Mouse (Mus musculus) heart, embryonic 11.5 days (tissue): ENCODE data around the gene Lnpep. TPM values are rescaled to one million over a fixed set of nuclear protein-coding genes. Genes with fewer than 3 reads are reported as not detected.

Source experiments
- ATAC-seq: fragments of 200-750 bp; cut with Nextera tagmentation; replicated peaks from 2 replicates; pipeline ENCODE4 v1.8.0; 2017; ENCODE audit warnings: moderate library complexity; ENCODE audit not compliant: insufficient number of reproducible peaks, low FRiP score, low TSS enrichment
- H3K27ac ChIP-seq: fragments of 300-500 bp; sonication (generic); 2 replicates; pipeline ENCODE4 v1.5.1; 2014; ENCODE audit warnings: mild to moderate bottlenecking, low read depth, low read length
- H3K27me3 ChIP-seq: fragments of 300-500 bp; sonication (generic); 2 replicates; pipeline ENCODE4 v1.6.1; 2014; ENCODE audit warnings: mild to moderate bottlenecking, low read length, mixed read lengths; ENCODE audit not compliant: control insufficient read depth, insufficient read depth
- H3K36me3 ChIP-seq: fragments of 300-500 bp; sonication (generic); 2 replicates; pipeline ENCODE4 v1.6.1; 2014; ENCODE audit warnings: mild to moderate bottlenecking, low read length, moderate library complexity, mixed read lengths; ENCODE audit not compliant: control insufficient read depth, insufficient read depth
- H3K4me1 ChIP-seq: fragments of 300-500 bp; sonication (generic); 2 replicates; pipeline ENCODE4 v1.6.1; 2014; ENCODE audit warnings: low read length; ENCODE audit not compliant: control insufficient read depth, insufficient read depth
- H3K4me2 ChIP-seq: fragments of 300-500 bp; sonication (generic); 2 replicates; pipeline ENCODE4 v1.6.1; 2014; ENCODE audit warnings: mild to moderate bottlenecking, moderate library complexity
- H3K4me3 ChIP-seq: fragments of 300-500 bp; sonication (generic); 2 replicates; pipeline ENCODE4 v1.5.1; 2014; ENCODE audit warnings: low read depth, low read length
- H3K9ac ChIP-seq: fragments of 300-500 bp; sonication (generic); 2 replicates; pipeline ENCODE4 v1.6.1; 2014; ENCODE audit warnings: mild to moderate bottlenecking, low read depth, low read length, moderate library complexity
- H3K9me3 ChIP-seq: fragments of 300-500 bp; sonication (generic); replicated peaks from 2 replicates; pipeline ENCODE4 v1.6.1; 2016; ENCODE audit warnings: low read length; ENCODE audit not compliant: control insufficient read depth
- WGBS: fragments of 180-500 bp; shearing (Covaris S2); extraction: QIAGEN DNeasy Blood & Tissue Kit; methylation state at CpG from one replicate; pipeline ENCODE4 v1.1.7; 2014; ENCODE audit not compliant: insufficient replicate concordance; 5-methylcytosine and 5-hydroxymethylcytosine counted together
- polyA plus RNA-seq: library from polyadenylated mRNA; unstranded; fragments of >200 nt; fragmentation: Nextera tagmentation; extraction: Ambion mirVana; gene quantifications from 2 replicates; pipeline ENCODE4 v1.2.1, GENCODE M21; 2014

Gene Lnpep
- polyA plus RNA-seq, result 8.9 and 12.7 TPM in 2 replicates

- WGBS, result 0% methylated on average over 43 of the region's 44 CpGs
- Histone ChIP-seq H3K4me2 (peak within 1 kb of the TSS; percentile 79), H3K9me3 (no peaks in the 10 kb centered on the region), H3K4me1 (peaks cover 6% of the 10 kb centered on the region; the same call in 1 of the 2 replicates), H3K27me3 (no peaks in the 10 kb centered on the region), H3K36me3 (no peaks in the 10 kb centered on the region), H3K4me3 (peak within 1 kb of the TSS; percentile 99), H3K27ac (peak within 1 kb of the TSS; percentile 100), H3K9ac (peak within 1 kb of the TSS; percentile 97)
- peak; percentile 91 for ATAC-seq
Observed at GRCm38 (mm10) chr17:17624957-17625586, at the start of gene Lnpep. Gene Lnpep (minus strand): TSS chr17:17625050.

- Histone ChIP-seq H3K27ac (no peak overlapping the region), H3K9me3 (no peaks in the 10 kb centered on the region), H3K9ac (no peak overlapping the region), H3K27me3 (no peaks in the 10 kb centered on the region), H3K4me1 (0 out of 2 replicates have a peak, but pooled peaks cover 5% of the 10 kb centered on the region), H3K4me3 (no peak overlapping the region), H3K36me3 (no peaks in the 10 kb centered on the region), H3K4me2 (no peak overlapping the region)
- ATAC-seq, result no peak
- WGBS, result 37% methylated on average over 2 of the region's 2 CpGs
Observed at GRCm38 (mm10) chr17:17655829-17656176, 31.0 kb upstream of the Lnpep start.

- no peaks in the 10 kb centered on the region for H3K27me3 ChIP-seq
- H3K4me2 ChIP-seq, result peak overlapping the region; percentile 49
- peak overlapping the region; percentile 11; the same call in 1 of the 2 replicates for H3K4me3 ChIP-seq
- WGBS, result 15% methylated on average over 10 of the region's 10 CpGs
- no peak for ATAC-seq
- no peaks in the 10 kb centered on the region for H3K36me3 ChIP-seq
- 0 out of 2 replicates have a peak overlapping the region, but pooled peaks have one; percentile 18 for H3K9ac ChIP-seq
- no peaks in the 10 kb centered on the region for H3K9me3 ChIP-seq
- 0 out of 2 replicates have a peak, but pooled peaks cover 5% of the 10 kb centered on the region for H3K4me1 ChIP-seq
- no peak overlapping the region for H3K27ac ChIP-seq
Observed at GRCm38 (mm10) chr17:17654997-17655828, 30.4 kb upstream of the Lnpep start.

GRCm38 (mm10) chr17:17652570-17652969 lies 27.7 kb upstream of the Lnpep start:
- H3K36me3 ChIP-seq, result no peaks in the 10 kb centered on the region
- no peaks in the 10 kb centered on the region for H3K27me3 ChIP-seq
- no peak overlapping the region for H3K4me2 ChIP-seq
- no peak overlapping the region for H3K4me3 ChIP-seq
- WGBS, result 78% methylated on average over 4 of the region's 4 CpGs
- 0 out of 2 replicates have a peak, but pooled peaks cover 5% of the 10 kb centered on the region for H3K4me1 ChIP-seq
- H3K9ac ChIP-seq, result no peak overlapping the region
- no peak for ATAC-seq
- no peaks in the 10 kb centered on the region for H3K9me3 ChIP-seq
- no peak overlapping the region for H3K27ac ChIP-seq

GRCm38 (mm10) chr17:17645738-17646137 lies 20.9 kb upstream of the Lnpep start:
- no peak overlapping the region for H3K27ac ChIP-seq
- no peak for ATAC-seq
- no peaks in the 10 kb centered on the region for H3K27me3 ChIP-seq
- no peaks in the 10 kb centered on the region for H3K9me3 ChIP-seq
- H3K36me3 ChIP-seq, result no peaks in the 10 kb centered on the region
- no peaks in the 10 kb centered on the region for H3K4me1 ChIP-seq
- no peak overlapping the region for H3K9ac ChIP-seq
- H3K4me2 ChIP-seq, result no peak overlapping the region
- H3K4me3 ChIP-seq, result no peak overlapping the region
- 2% methylated on average over 3 of the region's 3 CpGs for WGBS

GRCm38 (mm10) chr17:17637387-17637786 lies 12.5 kb upstream of the Lnpep start:
- ATAC-seq, result no peak
- H3K27ac ChIP-seq, result no peak overlapping the region
- H3K36me3 ChIP-seq, result no peaks in the 10 kb centered on the region
- no peaks in the 10 kb centered on the region for H3K4me1 ChIP-seq
- no peaks in the 10 kb centered on the region for H3K27me3 ChIP-seq
- H3K4me3 ChIP-seq, result no peak overlapping the region
- no peaks in the 10 kb centered on the region for H3K9me3 ChIP-seq
- H3K4me2 ChIP-seq, result no peak overlapping the region
- 61% methylated on average over 3 of the region's 3 CpGs for WGBS
- H3K9ac ChIP-seq, result no peak overlapping the region

- no peaks in the 10 kb centered on the region for H3K9me3 ChIP-seq
- no peak overlapping the region for H3K4me3 ChIP-seq
- ATAC-seq, result no peak
- WGBS, result 37% methylated on average over 3 of the region's 3 CpGs
- H3K27me3 ChIP-seq, result no peaks in the 10 kb centered on the region
- no peak overlapping the region for H3K27ac ChIP-seq
- no peak overlapping the region for H3K4me2 ChIP-seq
- H3K36me3 ChIP-seq, result no peaks in the 10 kb centered on the region
- H3K9ac ChIP-seq, result no peak overlapping the region
- H3K4me1 ChIP-seq, result no peaks in the 10 kb centered on the region
Observed at GRCm38 (mm10) chr17:17636147-17636546, 11.3 kb upstream of the Lnpep start.

GRCm38 (mm10) chr17:17634033-17634432 lies 9.2 kb upstream of the Lnpep start:
- Histone ChIP-seq H3K4me3 (no peak overlapping the region), H3K9ac (no peak overlapping the region), H3K4me2 (no peak overlapping the region), H3K27ac (no peak overlapping the region), H3K27me3 (no peaks in the 10 kb centered on the region), H3K36me3 (no peaks in the 10 kb centered on the region), H3K9me3 (no peaks in the 10 kb centered on the region), H3K4me1 (no peaks in the 10 kb centered on the region)
- WGBS, result 76% methylated on average over 2 of the region's 2 CpGs
- ATAC-seq, result no peak
